Comparison of ENCODE assay signal across 8 mouse cellular contexts in the genomic region with DNA sequence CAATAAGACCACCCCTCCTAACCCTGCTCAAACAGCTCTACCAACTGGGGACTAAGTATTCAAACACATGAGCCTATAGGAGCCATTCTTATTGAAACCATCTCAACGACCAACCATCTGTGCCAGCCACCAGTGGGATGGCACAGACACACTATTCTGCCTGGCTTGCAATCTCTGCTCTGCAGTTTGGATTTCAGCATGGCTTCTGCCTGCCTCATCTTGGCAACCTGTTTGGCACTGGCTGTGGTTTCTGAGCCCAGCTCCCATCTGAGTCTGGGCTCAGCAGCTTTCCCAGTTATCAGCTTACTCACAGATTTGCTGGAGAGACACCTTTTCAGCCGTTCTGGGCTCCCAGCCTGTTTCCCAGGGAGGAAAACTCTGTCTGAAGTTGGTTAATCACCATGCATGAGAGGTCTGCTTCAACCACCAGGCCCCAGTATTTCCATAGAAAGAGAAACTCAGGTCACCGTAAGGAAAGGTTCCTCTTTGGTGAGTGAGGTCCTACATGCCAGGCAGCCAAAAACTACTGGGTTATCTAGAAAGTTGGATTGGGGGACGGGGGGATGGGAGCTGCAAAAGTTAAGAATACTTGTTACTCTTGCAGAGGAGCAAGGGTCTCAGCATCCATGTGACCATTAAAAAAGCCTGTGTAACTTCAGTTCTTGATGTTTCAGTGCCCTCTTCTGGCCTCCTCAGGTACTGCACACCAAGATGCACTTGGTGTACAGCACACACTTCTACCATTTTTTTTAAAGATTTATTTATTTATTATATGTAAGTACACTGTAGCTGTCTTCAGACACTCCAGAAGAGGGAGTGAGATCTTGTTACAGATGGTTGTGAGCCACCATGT.
A peak's percentile ranks its signal among the peaks of the same experiment; 100 is the strongest.
DNase-seq lines count a peak whose midpoint lies in the region.

No protein-coding gene starts in this region.

- peak; percentile 53 for DNase-seq in layer of hippocampus, adult 11-12 months (ENCODE audit: low spot score)
- DNase-seq in layer of hippocampus, adult 9-10 months (ENCODE audit: low spot score) = no peak
- DNase-seq in NIH3T3 (ENCODE audit: low read depth) = peak; percentile 69
- peak; percentile 69 to 85 for DNase-seq in cerebellum, postnatal 14 days
- peak; percentile 52 for DNase-seq in gastrocnemius, postnatal 14 days
- peak; percentile 62 to 67 for DNase-seq in layer of hippocampus, postnatal 10 days (ENCODE audit: low spot score in 2 of 2)
- DNase-seq in natural killer cell, adult 2 months (ENCODE audit: low spot score in 2 of 2) = peak; percentile 32 to 63
- DNase-seq in thymus, postnatal 10 days (ENCODE audit: low spot score in 2 of 2) = peak; percentile 19 to 56

- intact Hi-C loops in gastrocnemius, postnatal 14 days (cut with DNase I; ENCODE audit: low total_unique reads) = loop anchor here (10.0 kb wide), 1 partner anchor 311 kb away; no protein-coding TSS in a partner anchor
